Mouse (Mus musculus): ENCODE results near the gene Erc2. TPM values are rescaled to one million over a fixed set of nuclear protein-coding genes. Genes with fewer than 3 reads are reported as not detected.
"Not testable (repeated sequence)": the region's sequence is repeated elsewhere in the genome, so short reads cannot be mapped to it uniquely, and the experiment has no call there.

Gene Erc2
- polyA plus RNA-seq, 1 experiment from 2014 or later, result 5.7 TPM

- DNase-seq (ENCODE audit: low spot score) (no peak), ATAC-seq (ENCODE audit: insufficient number of reproducible peaks, low FRiP score, low TSS enrichment, low read depth) (no peak)
- Histone ChIP-seq H3K4me3 (ENCODE audit: low read depth, low read length) (no peak overlapping the region), H3K9me3 (ENCODE audit: control insufficient read depth, low read length) (no peaks in the 10 kb centered on the region), H3K27ac (replicated peaks; ENCODE audit: low read depth, low read length) (no peak overlapping the region), H3K27me3 (ENCODE audit: control insufficient read depth, insufficient read depth, low read length) (no peaks in the 10 kb centered on the region), H3K4me2 (ENCODE audit: low read depth, severe bottlenecking) (no peak overlapping the region), H3K9ac (ENCODE audit: low read length) (no peak overlapping the region), H3K4me1 (ENCODE audit: control insufficient read depth, insufficient read depth, low read length) (no peaks in the 10 kb centered on the region), H3K36me3 (ENCODE audit: control insufficient read depth, insufficient read depth, low read length) (no peaks in the 10 kb centered on the region)
Measured at GRCm38 (mm10) chr14:27867386-27867785, 245.2 kb downstream of the Erc2 start.

GRCm38 (mm10) chr14:27873619-27874018 is 251.4 kb downstream of the Erc2 start:
- no peaks in the 10 kb centered on the region for H3K36me3 ChIP-seq (ENCODE audit: control insufficient read depth, insufficient read depth, low read length)
- WGBS, result 90% methylated on average over 1 of the region's 1 CpGs
- DNase-seq (ENCODE audit: low spot score) (no peak), ATAC-seq (ENCODE audit: insufficient number of reproducible peaks, low FRiP score, low TSS enrichment, low read depth) (no peak)
- H3K4me1 ChIP-seq (ENCODE audit: control insufficient read depth, insufficient read depth, low read length), result no peaks in the 10 kb centered on the region
- H3K27me3 ChIP-seq (ENCODE audit: control insufficient read depth, insufficient read depth, low read length), result no peaks in the 10 kb centered on the region
- no peak overlapping the region for H3K4me2 ChIP-seq (ENCODE audit: low read depth, severe bottlenecking)
- H3K27ac ChIP-seq (replicated peaks; ENCODE audit: low read depth, low read length), result no peak overlapping the region
- H3K9me3 ChIP-seq (ENCODE audit: control insufficient read depth, low read length), result no peaks in the 10 kb centered on the region
- H3K4me3 ChIP-seq (ENCODE audit: low read depth, low read length), result no peak overlapping the region
- H3K9ac ChIP-seq (ENCODE audit: low read length), result no peak overlapping the region

- no peak for DNase-seq (ENCODE audit: low spot score)
- Histone ChIP-seq H3K27me3 (ENCODE audit: control insufficient read depth, insufficient read depth, low read length) (no peaks in the 10 kb centered on the region), H3K27ac (replicated peaks; ENCODE audit: low read depth, low read length) (no peak overlapping the region), H3K36me3 (ENCODE audit: control insufficient read depth, insufficient read depth, low read length) (no peaks in the 10 kb centered on the region), H3K4me2 (ENCODE audit: low read depth, severe bottlenecking) (no peak overlapping the region), H3K4me3 (ENCODE audit: low read depth, low read length) (no peak overlapping the region), H3K9me3 (ENCODE audit: control insufficient read depth, low read length) (no peaks in the 10 kb centered on the region), H3K9ac (ENCODE audit: low read length) (no peak overlapping the region), H3K4me1 (ENCODE audit: control insufficient read depth, insufficient read depth, low read length) (peaks cover 7% of the 10 kb centered on the region; the same call in 1 of the 2 replicates)
- WGBS, result 82% methylated on average over 13 of the region's 13 CpGs
- ATAC-seq (ENCODE audit: insufficient number of reproducible peaks, low FRiP score, low TSS enrichment, low read depth), result no peak
Measured at GRCm38 (mm10) chr14:27875991-27876411, 253.8 kb downstream of the Erc2 start.

GRCm38 (mm10) chr14:27881972-27882371 is 259.7 kb downstream of the Erc2 start:
- ATAC-seq (ENCODE audit: insufficient number of reproducible peaks, low FRiP score, low TSS enrichment, low read depth) (no peak), DNase-seq (ENCODE audit: low spot score) (no peak)
- Histone ChIP-seq H3K4me1 (ENCODE audit: control insufficient read depth, insufficient read depth, low read length) (peaks cover 7% of the 10 kb centered on the region; the same call in 1 of the 2 replicates), H3K9ac (ENCODE audit: low read length) (no peak overlapping the region), H3K4me3 (ENCODE audit: low read depth, low read length) (no peak overlapping the region), H3K27ac (replicated peaks; ENCODE audit: low read depth, low read length) (no peak overlapping the region), H3K9me3 (ENCODE audit: control insufficient read depth, low read length) (no peaks in the 10 kb centered on the region), H3K27me3 (ENCODE audit: control insufficient read depth, insufficient read depth, low read length) (no peaks in the 10 kb centered on the region), H3K4me2 (ENCODE audit: low read depth, severe bottlenecking) (no peak overlapping the region), H3K36me3 (ENCODE audit: control insufficient read depth, insufficient read depth, low read length) (no peaks in the 10 kb centered on the region)
- WGBS, result 71% methylated on average over 5 of the region's 5 CpGs

GRCm38 (mm10) chr14:27886337-27886736 is 264.1 kb downstream of the Erc2 start:
- H3K9ac ChIP-seq (ENCODE audit: low read length); H3K4me1 ChIP-seq (ENCODE audit: control insufficient read depth, insufficient read depth, low read length); H3K27ac ChIP-seq (replicated peaks; ENCODE audit: low read depth, low read length); H3K9me3 ChIP-seq (ENCODE audit: control insufficient read depth, low read length); H3K4me2 ChIP-seq (ENCODE audit: low read depth, severe bottlenecking); H3K27me3 ChIP-seq (ENCODE audit: control insufficient read depth, insufficient read depth, low read length); ATAC-seq (ENCODE audit: insufficient number of reproducible peaks, low FRiP score, low TSS enrichment, low read depth); DNase-seq (ENCODE audit: low spot score); H3K36me3 ChIP-seq (ENCODE audit: control insufficient read depth, insufficient read depth, low read length); H3K4me3 ChIP-seq (ENCODE audit: low read depth, low read length): not testable (repeated sequence)
- 86% methylated on average over 5 of the region's 5 CpGs for WGBS

- H3K4me1 ChIP-seq (ENCODE audit: control insufficient read depth, insufficient read depth, low read length), result no peaks in the 10 kb centered on the region
- DNase-seq (ENCODE audit: low spot score) (no peak), ATAC-seq (ENCODE audit: insufficient number of reproducible peaks, low FRiP score, low TSS enrichment, low read depth) (no peak)
- H3K36me3 ChIP-seq (ENCODE audit: control insufficient read depth, insufficient read depth, low read length), result no peaks in the 10 kb centered on the region
- no peaks in the 10 kb centered on the region for H3K27me3 ChIP-seq (ENCODE audit: control insufficient read depth, insufficient read depth, low read length)
- no peak overlapping the region for H3K4me2 ChIP-seq (ENCODE audit: low read depth, severe bottlenecking)
- H3K27ac ChIP-seq (replicated peaks; ENCODE audit: low read depth, low read length), result no peak overlapping the region
- no peaks in the 10 kb centered on the region for H3K9me3 ChIP-seq (ENCODE audit: control insufficient read depth, low read length)
- H3K9ac ChIP-seq (ENCODE audit: low read length), result no peak overlapping the region
- 90% methylated on average over 5 of the region's 5 CpGs for WGBS
- H3K4me3 ChIP-seq (ENCODE audit: low read depth, low read length), result no peak overlapping the region
Measured at GRCm38 (mm10) chr14:27887488-27887887, 265.3 kb downstream of the Erc2 start.

- ATAC-seq (ENCODE audit: insufficient number of reproducible peaks, low FRiP score, low TSS enrichment, low read depth) (no peak), DNase-seq (ENCODE audit: low spot score) (no peak)
- Histone ChIP-seq H3K9me3 (ENCODE audit: control insufficient read depth, low read length) (no peaks in the 10 kb centered on the region), H3K36me3 (ENCODE audit: control insufficient read depth, insufficient read depth, low read length) (no peaks in the 10 kb centered on the region), H3K4me3 (ENCODE audit: low read depth, low read length) (no peak overlapping the region), H3K4me1 (ENCODE audit: control insufficient read depth, insufficient read depth, low read length) (no peaks in the 10 kb centered on the region), H3K27ac (replicated peaks; ENCODE audit: low read depth, low read length) (no peak overlapping the region), H3K9ac (ENCODE audit: low read length) (no peak overlapping the region), H3K4me2 (ENCODE audit: low read depth, severe bottlenecking) (no peak overlapping the region), H3K27me3 (ENCODE audit: control insufficient read depth, insufficient read depth, low read length) (no peaks in the 10 kb centered on the region)
- 78% methylated on average over 2 of the region's 2 CpGs for WGBS
Measured at GRCm38 (mm10) chr14:27889650-27890049, 267.4 kb downstream of the Erc2 start.

GRCm38 (mm10) chr14:27892416-27892815 is 270.2 kb downstream of the Erc2 start:
- Histone ChIP-seq H3K36me3 (ENCODE audit: control insufficient read depth, insufficient read depth, low read length) (no peaks in the 10 kb centered on the region), H3K4me2 (ENCODE audit: low read depth, severe bottlenecking) (no peak overlapping the region), H3K9ac (ENCODE audit: low read length) (no peak overlapping the region), H3K9me3 (ENCODE audit: control insufficient read depth, low read length) (no peaks in the 10 kb centered on the region), H3K4me1 (ENCODE audit: control insufficient read depth, insufficient read depth, low read length) (no peaks in the 10 kb centered on the region), H3K27ac (replicated peaks; ENCODE audit: low read depth, low read length) (no peak overlapping the region), H3K27me3 (ENCODE audit: control insufficient read depth, insufficient read depth, low read length) (no peaks in the 10 kb centered on the region), H3K4me3 (ENCODE audit: low read depth, low read length) (no peak overlapping the region)
- no peak for DNase-seq (ENCODE audit: low spot score)
- 93% methylated on average over 2 of the region's 2 CpGs for WGBS
- ATAC-seq (ENCODE audit: insufficient number of reproducible peaks, low FRiP score, low TSS enrichment, low read depth), result no peak

- no peak for DNase-seq (ENCODE audit: low spot score)
- H3K4me2 ChIP-seq (ENCODE audit: low read depth, severe bottlenecking), result no peak overlapping the region
- no peak overlapping the region for H3K9ac ChIP-seq (ENCODE audit: low read length)
- WGBS, result 79% methylated on average over 5 of the region's 5 CpGs
- no peak for ATAC-seq (ENCODE audit: insufficient number of reproducible peaks, low FRiP score, low TSS enrichment, low read depth)
- no peaks in the 10 kb centered on the region for H3K9me3 ChIP-seq (ENCODE audit: control insufficient read depth, low read length)
- H3K27ac ChIP-seq (replicated peaks; ENCODE audit: low read depth, low read length), result no peak overlapping the region
- H3K27me3 ChIP-seq (ENCODE audit: control insufficient read depth, insufficient read depth, low read length), result no peaks in the 10 kb centered on the region
- no peaks in the 10 kb centered on the region for H3K4me1 ChIP-seq (ENCODE audit: control insufficient read depth, insufficient read depth, low read length)
- no peak overlapping the region for H3K4me3 ChIP-seq (ENCODE audit: low read depth, low read length)
- H3K36me3 ChIP-seq (ENCODE audit: control insufficient read depth, insufficient read depth, low read length), result no peaks in the 10 kb centered on the region
Measured at GRCm38 (mm10) chr14:27901772-27902171, 279.5 kb downstream of the Erc2 start.
